Mouse (Mus musculus) C3H10T1/2 (cell line): ENCODE data around the gene Cxcr6. TPM values are rescaled to one million over a fixed set of nuclear protein-coding genes. Genes with fewer than 3 reads are reported as not detected.

Experiments used
- polyA plus RNA-seq, 2 experiments: library from polyadenylated mRNA; unstranded; fragments of >200 nt; fragmentation: generic; extraction: Trizol; gene quantifications; one replicate each; pipeline ENCODE4 v1.2.1; 2012; ENCODE audit warnings: missing spikeins in 2 of 2

Cxcr6 gene
- polyA plus RNA-seq: under 1 TPM; 0.04 to 0.05 TPM

DNA sequence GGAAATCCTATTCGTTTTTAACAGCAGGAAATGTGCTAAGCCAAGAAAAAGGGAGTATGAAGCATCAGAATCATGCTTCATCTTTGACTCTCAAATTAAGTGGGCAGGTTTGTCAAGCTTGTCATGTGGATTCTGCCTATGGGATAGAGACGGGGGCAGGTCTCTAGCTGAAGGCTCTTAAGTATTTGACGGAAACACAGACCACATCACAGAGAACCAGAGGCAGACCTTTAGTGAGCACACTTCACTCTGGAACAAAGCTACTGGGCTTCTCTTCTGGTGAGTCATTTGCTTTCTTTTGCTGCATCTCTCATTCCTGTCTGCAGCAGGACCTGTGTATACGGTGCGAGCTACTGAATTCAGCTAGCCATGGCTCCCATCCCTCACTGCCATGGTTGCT is at the start of gene Cxcr6:
TSS of gene Cxcr6 (plus strand) at position 209 of the 400 bp plus-strand sequence.

DNA sequence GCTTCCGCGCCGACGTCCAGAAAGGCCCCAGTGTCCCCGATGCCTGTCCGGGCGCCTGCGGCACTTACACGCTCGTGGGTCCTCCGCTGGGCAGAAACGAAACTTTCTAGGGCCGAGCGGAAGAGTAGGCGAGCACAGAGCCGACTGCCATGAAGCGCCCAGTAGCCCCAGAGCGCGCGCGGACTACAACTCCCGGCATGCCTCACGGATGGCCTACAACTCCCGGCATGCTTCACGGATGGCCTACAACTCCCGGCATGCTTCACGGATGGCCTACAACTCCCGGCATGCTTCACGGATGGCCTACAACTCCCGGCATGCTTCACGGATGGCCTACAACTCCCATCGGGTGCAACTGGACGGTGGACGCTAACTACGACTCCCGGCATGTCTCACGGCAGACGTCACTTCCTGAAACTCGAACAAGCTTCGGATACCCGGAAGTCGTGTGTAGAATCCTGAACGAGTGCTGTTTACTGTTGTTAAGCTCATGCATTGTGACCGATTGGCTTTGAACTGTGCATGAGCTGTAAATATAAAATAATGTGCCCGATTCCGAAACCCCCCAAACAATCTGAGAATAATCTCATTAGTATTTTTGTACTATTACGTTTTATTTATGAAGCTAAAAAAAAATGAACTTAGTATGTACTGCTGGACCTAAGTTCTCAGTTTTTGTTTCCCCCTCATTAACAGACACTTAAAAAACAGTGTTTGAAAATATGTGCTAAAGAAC is 45.6 kb downstream of the Cxcr6 start, which contains the start of gene Fyco1:
TSS of gene Fyco1 (minus strand) at position 187 of the 736 bp plus-strand sequence.

Other genes starting within 250 kb of the Cxcr6 start
- gene Slc6a20b, start 173.9 kb upstream of the Cxcr6 start, polyA plus RNA-seq: under 1 TPM; 0.01 to 0.07 TPM
- under 1 TPM in 1 of 2 experiments, not detected in 1; 0.02 TPM for gene Ccr9, start 128.0 kb upstream of the Cxcr6 start, polyA plus RNA-seq
- not detected for gene Slc6a20a, start 127.6 kb upstream of the Cxcr6 start, polyA plus RNA-seq
- 1 to 10 TPM in 1 of 2 experiments, under 1 TPM in 1; 0.21 to 4.5 TPM for gene Lztfl1, start 88.8 kb upstream of the Cxcr6 start, polyA plus RNA-seq
- 1 to 10 TPM in 1 of 2 experiments, under 1 TPM in 1; 0.27 to 4.4 TPM for gene Fyco1, start 45.4 kb downstream of the Cxcr6 start, polyA plus RNA-seq
- under 1 TPM in 1 of 2 experiments, not detected in 1; 0.02 TPM for gene Xcr1, start 55.6 kb downstream of the Cxcr6 start, polyA plus RNA-seq
- gene Ccr1, start 162.2 kb downstream of the Cxcr6 start, polyA plus RNA-seq: not detected
- not detected for gene Ccr1l1, start 171.9 kb downstream of the Cxcr6 start, polyA plus RNA-seq
- not detected for gene Ccr3, start 215.5 kb downstream of the Cxcr6 start, polyA plus RNA-seq